Mouse (Mus musculus) ES-Bruce4 (cell line): ENCODE measurements at regions not wholly inside any gene's neighbourhood (a gene's known extent, or its start where the extent isn't known, plus 50 kb on each side); places are given as distances from the start of the nearest gene placed in this dataset.

ENCODE experiments used
- CTCF ChIP-seq: IDR thresholded peaks from one replicate; pipeline ENCODE4 v1.8.1; 2011; ENCODE audit warnings: low read depth, low read length
- EP300 ChIP-seq: IDR thresholded peaks from 2 replicates; pipeline ENCODE4 v1.6.1; 2011; ENCODE audit warnings: low read depth, low read length; ENCODE audit not compliant: insufficient read depth
- POLR2A ChIP-seq: IDR thresholded peaks from one replicate; pipeline ENCODE4 v1.8.1; 2011; ENCODE audit warnings: low read length; ENCODE audit not compliant: insufficient read depth

GRCm38 (mm10) chr13:107514236-107514635 is 492.3 kb upstream of the Kif2a start:
- TF ChIP-seq CTCF (no peak), POLR2A (no peak), EP300 (no peak)
